Mouse (Mus musculus) testis, adult 10 weeks (tissue): ENCODE data around the gene Opalin. TPM values are rescaled to one million over a fixed set of nuclear protein-coding genes. Genes with fewer than 3 reads are reported as not detected.

ENCODE experiments used
- polyA plus RNA-seq: library from polyadenylated mRNA; stranded (reverse); fragments of 350-450 nt; fragmentation: Illumina TruSeq; extraction: RNeasy Lipid Tissue Mini Kit (QIAGEN cat#74804); gene quantifications from one replicate; pipeline ENCODE4 v1.2.3, GENCODE M21; 2014; ENCODE audit warnings: low read depth, low replicate concordance

The Opalin gene
- not detected for polyA plus RNA-seq

GRCm38 (mm10) chr19:41076906-41077305, at the start of gene Opalin:
Opalin (minus strand) TSS chr19:41077113.

GRCm38 (mm10) chr19:41029219-41029618, 47.7 kb downstream of the Opalin start, which contains the start of gene Dntt:
Dntt (plus strand) TSS chr19:41029275.

Other genes starting within 250 kb of the Opalin start
- 2.3 TPM for gene Ccnj, start 245.8 kb downstream of the Opalin start, polyA plus RNA-seq
- 56.0 TPM for gene Zfp518a, start 182.4 kb downstream of the Opalin start, polyA plus RNA-seq
- gene Blnk, start 82.6 kb downstream of the Opalin start, polyA plus RNA-seq, result 1.1 TPM
- 0.66 TPM for gene Dntt, start 47.8 kb downstream of the Opalin start, polyA plus RNA-seq
- 0.10 TPM for gene Tll2, start 129.7 kb upstream of the Opalin start, polyA plus RNA-seq
- 182 TPM for gene Tm9sf3, start 186.9 kb upstream of the Opalin start, polyA plus RNA-seq